Mouse (Mus musculus): ENCODE results near the gene Uchl3.

GRCm38 (mm10) chr14:101729972-101730692 lies 76.4 kb downstream of the Uchl3 start:
- TF ChIP-seq CTCF (IDR thresholded peaks at IDR 0.05; ENCODE audit: insufficient read depth, low read length) (no peak), POLR2A (IDR thresholded peaks at IDR 0.05; ENCODE audit: borderline replicate concordance, extremely low read depth, low read depth, low read length) (no peak)

Data from lung, adult 2 months (tissue).